Mouse (Mus musculus) G1E (cell line): ENCODE results near the gene Svbp. TPM values are rescaled to one million over a fixed set of nuclear protein-coding genes. Genes with fewer than 3 reads are reported as not detected.
A peak's percentile ranks its signal among the peaks of the same experiment; 100 is the strongest.

ENCODE experiments used
- ATAC-seq: 2 replicates; pipeline ENCODE4 v1.8.0; 2016; ENCODE audit warnings: mild to moderate bottlenecking; ENCODE audit not compliant: insufficient number of reproducible peaks, poor library complexity, low FRiP score, severe bottlenecking; ENCODE audit errors: extremely low read depth
- DNase-seq: peaks from one replicate; pipeline ENCODE4 v3.0.0; 2012; ENCODE audit warnings: low spot score
- H3K27me3 ChIP-seq: 2 replicates; pipeline ENCODE4 v1.6.1; 2012; ENCODE audit warnings: mild to moderate bottlenecking, low read length, inconsistent platforms; ENCODE audit not compliant: insufficient read depth
- H3K36me3 ChIP-seq: replicated peaks from 2 replicates; pipeline ENCODE3; 2012; ENCODE audit warnings: mild to moderate bottlenecking, inconsistent platforms
- H3K4me1 ChIP-seq: 2 replicates; pipeline ENCODE4 v1.6.1; 2012; ENCODE audit warnings: low read depth, low read length, inconsistent platforms, mixed read lengths; ENCODE audit not compliant: insufficient read depth
- H3K4me3 ChIP-seq: 2 replicates; pipeline ENCODE4 v1.5.1; 2012; ENCODE audit warnings: low read depth, mild to moderate bottlenecking, inconsistent platforms, low read length, moderate library complexity, mixed read lengths
- H3K9me3 ChIP-seq: replicated peaks from 2 replicates; pipeline ENCODE4 v1.6.1; 2012; ENCODE audit warnings: inconsistent platforms
- CTCF ChIP-seq: IDR thresholded peaks from 2 replicates; pipeline ENCODE4 v1.5.1; 2012; ENCODE audit warnings: low read depth, low read length, inconsistent platforms, mixed read lengths
- GATA1 ChIP-seq: IDR thresholded peaks from 2 replicates; pipeline ENCODE4 v1.6.1; 2012; ENCODE audit warnings: borderline replicate concordance, low read length, inconsistent platforms, mixed read lengths
- GATA2 ChIP-seq: IDR thresholded peaks from 2 replicates; pipeline ENCODE4 v1.6.1; 2012; ENCODE audit warnings: low read depth, low read length, inconsistent platforms, borderline replicate concordance
- POLR2AphosphoS5 ChIP-seq: IDR thresholded peaks from 2 replicates; pipeline ENCODE4 v1.6.1; 2012; ENCODE audit warnings: low read depth, low read length, inconsistent platforms; ENCODE audit not compliant: insufficient replicate concordance
- TAL1 ChIP-seq: conservative IDR thresholded peaks from 2 replicates; pipeline ENCODE4 v1.6.1; 2012; ENCODE audit warnings: low read depth, low read length, inconsistent platforms, mixed read lengths
- polyA plus RNA-seq: library from polyadenylated mRNA; stranded (reverse); fragments of >175 nt; gene quantifications from 2 replicates; pipeline ENCODE4 v1.2.3, GENCODE M21; 2012
- total RNA-seq, 2 experiments: library from RNA; stranded (forward) in 1 of 2; stranded (reverse) in 1 of 2; fragments of 200-1000 nt in 1 of 2; fragments of >200 nt in 1 of 2; fragmentation: Nextera tagmentation in 1 of 2; gene quantifications; 2 replicates each; pipeline ENCODE4 v1.2.3; 2014 to 2017

The Svbp gene
- total and polyA plus RNA-seq, 3 experiments: 47.3 to 560 (median 119) TPM

DNA sequence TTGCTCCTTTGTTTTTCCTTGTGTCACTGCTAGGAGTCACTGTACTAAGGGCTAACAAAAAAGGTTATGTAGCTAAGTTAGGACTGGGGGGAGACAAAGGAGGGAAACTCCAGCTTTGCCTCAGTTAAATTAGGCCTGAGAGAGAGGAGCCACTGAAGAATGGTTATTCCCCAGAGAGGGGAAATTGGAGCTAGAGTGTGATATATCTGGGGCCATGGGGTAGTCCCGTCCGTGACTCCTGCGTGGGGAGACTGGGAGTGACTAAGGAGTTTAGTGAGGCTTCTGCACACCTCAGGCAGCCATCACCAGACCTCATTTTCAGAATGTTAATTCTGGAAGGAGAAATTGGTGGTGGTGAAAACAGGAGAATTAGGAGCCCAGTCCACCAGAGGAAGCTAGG lies 39.2 kb downstream of the Svbp start:
- ATAC-seq (no peak), DNase-seq (no peak)
- Histone ChIP-seq H3K36me3 (peaks cover 50% of the 10 kb centered on the region), H3K4me1 (peaks cover 25% of the 10 kb centered on the region), H3K27me3 (no peaks in the 10 kb centered on the region), H3K9me3 (no peaks in the 10 kb centered on the region), H3K4me3 (no peak overlapping the region)
- no peak for TF ChIP-seq TAL1
- TF ChIP-seq CTCF: no peak
- no peak for TF ChIP-seq GATA2
- TF ChIP-seq GATA1: no peak
- TF ChIP-seq POLR2AphosphoS5: no peak

DNA sequence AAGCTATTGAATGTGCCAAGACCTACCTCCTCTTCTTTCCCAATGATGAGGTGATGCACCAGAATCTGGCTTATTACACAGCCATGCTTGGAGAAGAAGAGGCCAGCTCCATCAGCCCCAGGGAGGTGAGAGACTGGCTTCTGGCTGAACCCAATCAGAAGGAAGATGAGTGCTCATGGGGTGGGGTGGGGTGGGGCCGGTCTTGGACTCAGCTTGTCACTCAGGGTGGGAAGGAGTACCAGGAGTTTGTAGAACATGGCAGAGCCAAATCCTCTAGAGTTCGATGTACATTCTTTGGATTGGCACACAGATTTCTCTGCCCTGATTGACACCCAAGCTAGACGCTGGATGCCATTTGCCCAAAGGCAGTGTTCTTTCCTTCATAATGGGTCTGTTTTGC lies 43.6 kb downstream of the Svbp start:
- Histone ChIP-seq H3K27me3 (no peaks in the 10 kb centered on the region), H3K36me3 (peaks cover 70% of the 10 kb centered on the region), H3K4me1 (peaks cover 18% of the 10 kb centered on the region), H3K4me3 (no peak overlapping the region), H3K9me3 (no peaks in the 10 kb centered on the region)
- DNase-seq (no peak), ATAC-seq (no peak)
- TF ChIP-seq TAL1 (no peak), GATA2 (no peak)

- Histone ChIP-seq H3K27me3 (no peaks in the 10 kb centered on the region), H3K4me3 (no peak overlapping the region), H3K36me3 (peaks cover 76% of the 10 kb centered on the region), H3K4me1 (peaks cover 12% of the 10 kb centered on the region), H3K9me3 (no peaks in the 10 kb centered on the region)
- peak; percentile 88 for TF ChIP-seq CTCF
- TF ChIP-seq TAL1: no peak
- DNase-seq: peak; percentile 61
- ATAC-seq: peak; percentile 28; the same call in 1 of the 2 replicates
Measured at GRCm38 (mm10) chr4:119239181-119239682, 44.1 kb downstream of the Svbp start.

GRCm38 (mm10) chr4:119241664-119242063 lies 46.6 kb downstream of the Svbp start:
- ATAC-seq (no peak), DNase-seq (no peak)
- Histone ChIP-seq H3K27me3 (no peaks in the 10 kb centered on the region), H3K4me3 (no peak overlapping the region), H3K4me1 (peaks cover 5% of the 10 kb centered on the region; the same call in 1 of the 2 replicates), H3K36me3 (peaks cover 84% of the 10 kb centered on the region), H3K9me3 (no peaks in the 10 kb centered on the region)
- TF ChIP-seq POLR2AphosphoS5 (no peak), CTCF (peak; percentile 19; the same call in 1 of the 2 replicates), GATA1 (no peak)

DNA sequence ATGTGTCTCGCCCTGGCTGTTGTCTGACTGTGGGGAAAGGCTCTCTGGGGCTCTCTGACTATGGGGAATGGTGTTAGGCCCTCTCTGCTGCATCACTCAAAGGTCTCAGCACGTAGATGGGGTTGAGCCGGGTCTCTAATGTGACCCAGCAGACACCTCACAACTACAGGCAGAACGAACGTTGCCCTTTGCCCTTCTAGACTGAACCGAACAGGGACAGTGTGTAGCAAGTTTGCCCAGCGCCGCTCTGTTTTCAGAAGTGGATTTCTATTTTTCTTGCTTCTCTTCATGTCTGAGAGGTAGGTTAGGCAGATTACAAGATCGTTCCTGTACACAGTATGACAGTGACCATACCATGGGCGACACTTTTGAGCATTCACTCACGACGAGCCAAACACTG lies 47.5 kb downstream of the Svbp start:
- Histone ChIP-seq H3K27me3 (no peaks in the 10 kb centered on the region), H3K9me3 (no peaks in the 10 kb centered on the region), H3K4me1 (peaks cover 7% of the 10 kb centered on the region; the same call in 1 of the 2 replicates), H3K36me3 (peaks cover 82% of the 10 kb centered on the region), H3K4me3 (no peak overlapping the region)
- ATAC-seq (no peak), DNase-seq (no peak)
- no peak for TF ChIP-seq GATA2
- TF ChIP-seq CTCF: no peak
- no peak for TF ChIP-seq GATA1
- TF ChIP-seq TAL1: no peak
- TF ChIP-seq POLR2AphosphoS5: no peak

GRCm38 (mm10) chr4:119244468-119245240 lies 49.5 kb downstream of the Svbp start:
- 0 out of 2 replicates have a peak, but pooled peaks cover 2% of the 10 kb centered on the region for H3K4me1 ChIP-seq
- no peak for TF ChIP-seq POLR2AphosphoS5
- TF ChIP-seq TAL1: no peak
- TF ChIP-seq GATA1: no peak
- TF ChIP-seq GATA2: no peak
- TF ChIP-seq CTCF: no peak
- H3K9me3 ChIP-seq: no peaks in the 10 kb centered on the region
- no peaks in the 10 kb centered on the region for H3K27me3 ChIP-seq
- DNase-seq: no peak
- peaks cover 75% of the 10 kb centered on the region for H3K36me3 ChIP-seq
- H3K4me3 ChIP-seq: no peak overlapping the region
- no peak for ATAC-seq

DNA sequence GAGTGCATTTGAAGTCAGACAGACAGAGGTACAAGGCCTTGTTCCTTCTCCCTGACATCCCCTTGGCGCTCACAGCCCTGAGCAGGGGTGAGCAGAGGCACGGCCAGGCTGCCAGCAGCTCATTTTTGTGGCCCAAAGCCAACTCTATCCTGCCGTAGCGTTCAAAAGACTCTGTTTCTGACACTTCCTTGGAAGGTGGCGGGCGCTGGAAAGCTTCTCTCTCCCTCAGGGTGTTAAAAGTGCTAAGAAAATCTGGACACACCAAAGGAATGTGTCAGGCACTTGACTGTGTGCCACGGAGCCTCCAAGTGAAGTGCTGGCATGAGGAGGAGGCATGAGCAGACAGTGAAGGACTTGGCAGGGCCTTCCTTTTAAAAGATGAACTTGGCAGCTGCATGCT lies 50.5 kb downstream of the Svbp start:
- no peak overlapping the region for H3K4me3 ChIP-seq
- peaks cover 72% of the 10 kb centered on the region for H3K36me3 ChIP-seq
- no peak for ATAC-seq

More for the DNA sequence above, 50.5 kb downstream of the Svbp start:
- TF ChIP-seq TAL1 (no peak), CTCF (no peak), GATA2 (no peak)
- peaks cover 4% of the 10 kb centered on the region for H3K27me3 ChIP-seq
- no peaks in the 10 kb centered on the region for H3K9me3 ChIP-seq
- 0 out of 2 replicates have a peak, but pooled peaks cover 2% of the 10 kb centered on the region for H3K4me1 ChIP-seq
- DNase-seq: no peak
